Mouse (Mus musculus): ENCODE results near the gene Spats2. TPM values are rescaled to one million over a fixed set of nuclear protein-coding genes. Genes with fewer than 3 reads are reported as not detected.
"Not testable (repeated sequence)": the region's sequence is repeated elsewhere in the genome, so short reads cannot be mapped to it uniquely, and the experiment has no call there.

Spats2 gene
- polyA plus RNA-seq, 1 experiment from 2014 or later: 7.7 TPM

DNA sequence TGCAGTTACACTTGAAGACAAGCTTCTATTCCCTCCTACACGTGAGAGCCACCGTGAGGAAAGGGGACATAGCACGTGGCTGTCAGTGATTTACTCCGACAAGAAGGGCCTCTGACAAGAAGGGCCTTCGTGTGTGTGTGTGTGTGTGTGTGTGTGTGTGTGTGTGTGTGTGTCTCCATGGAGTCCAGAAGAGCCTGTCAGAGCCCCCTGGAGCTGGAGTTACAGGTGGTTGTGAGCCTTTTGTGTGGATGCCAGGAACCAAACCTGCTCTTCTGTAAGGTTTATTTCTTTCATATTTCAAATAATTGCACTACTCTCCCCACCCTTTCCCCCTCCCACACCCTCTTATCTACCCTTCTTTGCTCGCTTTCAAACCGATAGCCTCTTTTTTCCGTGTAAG is 25.6 kb downstream of the Spats2 start:
- no peaks in the 10 kb centered on the region for H3K9me3 ChIP-seq (replicated peaks)
- no peaks in the 10 kb centered on the region; the same call in 1 of the 2 replicates for H3K4me1 ChIP-seq (replicated peaks)
- 0 out of 2 replicates have a peak, but pooled peaks cover 3% of the 10 kb centered on the region for H3K36me3 ChIP-seq (replicated peaks)
- no peak overlapping the region for H3K9ac ChIP-seq
- WGBS (ENCODE audit: insufficient replicate concordance): 53% methylated on average over 8 of the region's 8 CpGs
- no peak overlapping the region for H3K4me3 ChIP-seq (replicated peaks)
- no peak overlapping the region for H3K27ac ChIP-seq (replicated peaks)
- no peak for ATAC-seq (ENCODE audit: insufficient read depth)
- H3K27me3 ChIP-seq: no peaks in the 10 kb centered on the region
- no peak overlapping the region for H3K4me2 ChIP-seq

- H3K4me2 ChIP-seq: no peak overlapping the region
- H3K27ac ChIP-seq (replicated peaks): no peak overlapping the region
- H3K4me3 ChIP-seq (replicated peaks): no peak overlapping the region
- no peaks in the 10 kb centered on the region for H3K9me3 ChIP-seq (replicated peaks)
- no peaks in the 10 kb centered on the region for H3K27me3 ChIP-seq
- H3K4me1 ChIP-seq (replicated peaks): no peaks in the 10 kb centered on the region; the same call in 1 of the 2 replicates
- H3K9ac ChIP-seq: no peak overlapping the region
- 82% methylated on average over 8 of the region's 8 CpGs for WGBS (ENCODE audit: insufficient replicate concordance)
- ATAC-seq (ENCODE audit: insufficient read depth): no peak
- H3K36me3 ChIP-seq (replicated peaks): 0 out of 2 replicates have a peak, but pooled peaks cover 3% of the 10 kb centered on the region
Measured at GRCm38 (mm10) chr15:99153466-99153865, 27.8 kb downstream of the Spats2 start.

- H3K27me3 ChIP-seq; H3K36me3 ChIP-seq (replicated peaks); H3K4me2 ChIP-seq; ATAC-seq (ENCODE audit: insufficient read depth); H3K27ac ChIP-seq (replicated peaks); H3K4me1 ChIP-seq (replicated peaks); H3K9ac ChIP-seq; H3K9me3 ChIP-seq (replicated peaks); H3K4me3 ChIP-seq (replicated peaks): not testable (repeated sequence)
- WGBS (ENCODE audit: insufficient replicate concordance): 62% methylated on average over 10 of the region's 10 CpGs
Measured at GRCm38 (mm10) chr15:99154515-99154914, 28.8 kb downstream of the Spats2 start.

GRCm38 (mm10) chr15:99163512-99164365 is 38.0 kb downstream of the Spats2 start:
- no peak overlapping the region for H3K27ac ChIP-seq (replicated peaks)
- 65% methylated on average over 12 of the region's 12 CpGs for WGBS (ENCODE audit: insufficient replicate concordance)
- peaks cover 6% of the 10 kb centered on the region for H3K36me3 ChIP-seq (replicated peaks)
- H3K9me3 ChIP-seq (replicated peaks): no peaks in the 10 kb centered on the region
- ATAC-seq (ENCODE audit: insufficient read depth): no peak
- no peak overlapping the region for H3K4me3 ChIP-seq (replicated peaks)
- H3K4me2 ChIP-seq: no peak overlapping the region
- H3K9ac ChIP-seq: no peak overlapping the region
- no peaks in the 10 kb centered on the region for H3K4me1 ChIP-seq (replicated peaks)
- no peaks in the 10 kb centered on the region for H3K27me3 ChIP-seq

DNA sequence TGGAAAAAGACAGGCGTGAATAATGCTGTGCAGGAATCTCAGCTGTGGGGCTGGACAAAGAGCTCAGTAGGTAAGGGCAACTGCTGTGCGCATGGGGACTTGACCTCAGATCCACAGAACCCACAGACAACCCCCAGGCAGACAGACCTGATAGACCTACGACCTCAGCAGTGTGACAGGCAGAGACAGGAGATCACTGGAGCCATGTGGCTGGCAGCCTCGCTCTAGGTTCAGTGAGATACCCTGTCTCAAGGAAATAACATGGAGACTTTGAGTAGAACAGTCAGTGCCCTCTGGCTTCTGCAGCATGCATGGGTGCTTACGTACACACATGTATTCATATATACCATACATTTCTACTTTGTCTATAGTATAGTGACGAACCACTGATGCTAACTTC is 46.4 kb downstream of the Spats2 start:
- Histone ChIP-seq H3K4me2 (no peak overlapping the region), H3K27ac (replicated peaks) (no peak overlapping the region), H3K4me3 (replicated peaks) (no peak overlapping the region), H3K4me1 (replicated peaks) (no peaks in the 10 kb centered on the region), H3K9me3 (replicated peaks) (no peaks in the 10 kb centered on the region), H3K27me3 (no peaks in the 10 kb centered on the region), H3K9ac (no peak overlapping the region), H3K36me3 (replicated peaks) (peaks cover 10% of the 10 kb centered on the region)
- WGBS (ENCODE audit: insufficient replicate concordance): 67% methylated on average over 6 of the region's 6 CpGs
- ATAC-seq (ENCODE audit: insufficient read depth): no peak

DNA sequence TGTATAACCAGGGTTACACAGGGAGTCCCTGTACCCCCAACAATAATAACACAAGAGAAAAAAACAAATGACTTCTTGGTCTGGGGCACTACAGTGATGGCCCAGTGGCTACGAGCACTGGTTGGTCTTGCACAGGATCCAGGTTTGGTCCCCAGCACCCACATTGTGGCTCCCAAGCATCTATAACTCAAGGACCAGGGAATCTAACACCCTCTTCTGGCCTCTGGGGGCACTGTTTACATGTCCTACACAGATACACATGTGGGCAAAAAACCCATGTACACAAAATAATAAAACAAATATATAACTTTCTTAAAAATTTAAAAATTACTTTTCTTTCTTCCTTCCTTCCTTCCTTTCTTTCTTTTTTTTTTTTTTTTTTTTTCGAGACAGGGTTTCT is 53.9 kb downstream of the Spats2 start:
- Histone ChIP-seq H3K27me3 (no peaks in the 10 kb centered on the region), H3K9ac (no peak overlapping the region), H3K4me3 (replicated peaks) (no peak overlapping the region), H3K9me3 (replicated peaks) (no peaks in the 10 kb centered on the region), H3K4me2 (no peak overlapping the region), H3K36me3 (replicated peaks) (peaks cover 10% of the 10 kb centered on the region; the same call in 1 of the 2 replicates), H3K27ac (replicated peaks) (no peak overlapping the region), H3K4me1 (replicated peaks) (peaks cover 9% of the 10 kb centered on the region; the same call in 1 of the 2 replicates)
- ATAC-seq (ENCODE audit: insufficient read depth): no peak
- 70% methylated on average over 1 of the region's 2 CpGs for WGBS (ENCODE audit: insufficient replicate concordance)

DNA sequence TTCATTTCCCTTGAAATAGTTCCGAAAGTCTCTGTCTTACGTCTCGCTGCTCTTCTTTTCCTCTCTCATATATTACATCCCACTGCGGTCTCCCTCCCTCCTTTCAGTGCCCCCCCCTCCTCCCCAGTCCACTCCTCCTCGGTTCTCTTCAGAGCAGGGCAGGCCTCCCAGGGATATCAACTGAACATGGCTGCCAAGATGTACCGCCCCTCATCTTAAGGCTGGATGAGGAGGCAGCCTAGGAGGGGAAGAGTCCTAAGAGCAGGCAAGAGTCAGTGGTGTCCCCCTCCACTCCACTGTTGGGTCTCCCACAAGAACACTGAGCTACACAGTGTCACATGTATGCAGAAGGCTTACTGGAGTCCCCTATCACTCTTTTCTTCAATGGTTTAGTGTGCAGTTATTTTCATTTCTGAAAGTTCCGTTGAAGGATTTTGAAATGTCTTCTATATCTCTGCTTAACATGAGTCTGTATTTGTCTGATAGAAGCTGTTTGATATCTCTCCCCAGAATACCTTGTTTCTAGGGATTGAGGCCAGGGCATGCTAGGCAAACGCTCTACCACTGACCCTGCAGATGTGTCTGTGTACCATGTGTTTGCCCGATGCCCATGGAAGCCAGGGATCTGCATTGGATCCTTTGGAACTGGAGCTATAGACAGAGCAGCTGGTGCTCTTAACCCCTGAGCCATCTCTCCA is 58.6 kb downstream of the Spats2 start:
- Histone ChIP-seq H3K36me3 (replicated peaks) (peaks cover 23% of the 10 kb centered on the region), H3K27ac (replicated peaks) (peak overlapping the region; percentile 51; the same call in 1 of the 2 replicates), H3K9me3 (replicated peaks) (no peaks in the 10 kb centered on the region), H3K4me1 (replicated peaks) (peaks cover 15% of the 10 kb centered on the region; the same call in 1 of the 2 replicates), H3K4me3 (replicated peaks) (no peak overlapping the region), H3K4me2 (no peak overlapping the region), H3K27me3 (no peaks in the 10 kb centered on the region), H3K9ac (no peak overlapping the region)
- WGBS (ENCODE audit: insufficient replicate concordance): 54% methylated on average over 9 of the region's 9 CpGs
- ATAC-seq (ENCODE audit: insufficient read depth): peak; percentile 65

- H3K4me2 ChIP-seq: no peak overlapping the region
- H3K36me3 ChIP-seq (replicated peaks): peaks cover 9% of the 10 kb centered on the region; the same call in 1 of the 2 replicates
- no peak overlapping the region for H3K27ac ChIP-seq (replicated peaks)
- ATAC-seq (ENCODE audit: insufficient read depth): no peak
- H3K9me3 ChIP-seq (replicated peaks): no peaks in the 10 kb centered on the region
- H3K9ac ChIP-seq: no peak overlapping the region
- no peak overlapping the region for H3K4me3 ChIP-seq (replicated peaks)
- 71% methylated on average over 10 of the region's 10 CpGs for WGBS (ENCODE audit: insufficient replicate concordance)
- H3K27me3 ChIP-seq: no peaks in the 10 kb centered on the region
- no peaks in the 10 kb centered on the region for H3K4me1 ChIP-seq (replicated peaks)
Measured at GRCm38 (mm10) chr15:99194358-99194757, 68.6 kb downstream of the Spats2 start.

GRCm38 (mm10) chr15:99195043-99195442 is 69.3 kb downstream of the Spats2 start:
- Histone ChIP-seq H3K27me3 (no peaks in the 10 kb centered on the region), H3K4me2 (no peak overlapping the region), H3K4me1 (replicated peaks) (no peaks in the 10 kb centered on the region), H3K9me3 (replicated peaks) (no peaks in the 10 kb centered on the region), H3K36me3 (replicated peaks) (peaks cover 9% of the 10 kb centered on the region; the same call in 1 of the 2 replicates), H3K4me3 (replicated peaks) (no peak overlapping the region), H3K27ac (replicated peaks) (no peak overlapping the region), H3K9ac (no peak overlapping the region)
- no peak for ATAC-seq (ENCODE audit: insufficient read depth)
- 74% methylated on average over 6 of the region's 6 CpGs for WGBS (ENCODE audit: insufficient replicate concordance)

DNA sequence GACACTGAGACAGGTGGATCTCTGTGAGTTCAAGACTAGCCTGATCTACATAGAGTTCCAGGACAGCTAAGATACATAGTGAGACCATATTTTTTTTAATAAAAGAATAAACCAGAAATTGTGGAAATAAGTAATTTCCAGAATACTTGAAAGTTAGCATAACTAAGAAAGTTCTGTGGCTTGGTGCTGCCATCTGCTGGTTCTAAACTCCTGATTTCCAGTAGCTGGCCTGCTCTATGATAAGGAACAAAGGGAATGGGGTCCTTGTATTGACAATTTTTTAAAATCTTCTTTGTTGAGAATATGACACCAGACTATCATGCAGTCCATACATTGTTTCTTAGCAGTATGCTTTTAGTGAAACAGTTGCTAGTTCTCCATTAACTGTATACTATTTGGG is 73.0 kb downstream of the Spats2 start:
- Histone ChIP-seq H3K9ac (no peak overlapping the region), H3K27ac (replicated peaks) (no peak overlapping the region), H3K36me3 (replicated peaks) (no peaks in the 10 kb centered on the region), H3K4me1 (replicated peaks) (no peaks in the 10 kb centered on the region), H3K4me2 (no peak overlapping the region), H3K27me3 (no peaks in the 10 kb centered on the region), H3K4me3 (replicated peaks) (no peak overlapping the region), H3K9me3 (replicated peaks) (no peaks in the 10 kb centered on the region)
- ATAC-seq (ENCODE audit: insufficient read depth): no peak

DNA sequence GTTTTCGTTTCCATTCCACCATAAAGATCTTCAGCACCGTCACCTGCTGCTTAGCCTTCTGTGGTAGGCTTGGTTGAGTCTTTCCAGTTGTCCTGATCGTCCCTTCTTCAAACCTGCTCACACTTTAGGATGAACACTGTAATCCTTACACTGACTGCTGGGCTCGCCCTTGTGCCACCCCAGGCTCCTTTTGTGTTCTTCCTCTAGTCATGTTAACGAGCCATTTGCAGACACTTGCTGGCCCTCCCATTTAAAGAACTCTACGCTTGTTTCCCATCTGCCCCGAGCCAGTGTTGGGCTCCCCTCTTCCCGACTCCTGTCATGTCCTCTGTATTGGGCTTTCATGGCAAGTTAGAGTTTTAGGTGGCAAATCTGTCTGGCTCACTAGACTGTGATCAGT is 80.2 kb downstream of the Spats2 start:
- Histone ChIP-seq H3K27ac (replicated peaks) (no peak overlapping the region), H3K27me3 (no peaks in the 10 kb centered on the region), H3K9ac (no peak overlapping the region), H3K4me1 (replicated peaks) (no peaks in the 10 kb centered on the region), H3K4me2 (no peak overlapping the region), H3K36me3 (replicated peaks) (peaks cover 24% of the 10 kb centered on the region), H3K4me3 (replicated peaks) (no peak overlapping the region), H3K9me3 (replicated peaks) (no peaks in the 10 kb centered on the region)
- no peak for ATAC-seq (ENCODE audit: insufficient read depth)
- 66% methylated on average over 8 of the region's 8 CpGs for WGBS (ENCODE audit: insufficient replicate concordance)

All from liver, embryonic 15.5 days (tissue).